Mouse (Mus musculus) spleen, adult 2 months (tissue): ENCODE data around the gene Grap2. TPM values are rescaled to one million over a fixed set of nuclear protein-coding genes. Genes with fewer than 3 reads are reported as not detected.

Source experiments
- DNase-seq, 2 experiments: peaks; one replicate each; pipeline versions ENCODE4 v3.0.0 to v3.0.0-alpha.2; 2012 to 2021; ENCODE audit warnings: low spot score in 2 of 2, low read depth in 1 of 2
- H3K27ac ChIP-seq: fragments of 200-500 bp; 2 replicates; pipeline ENCODE4 v1.5.1; 2012; ENCODE audit warnings: low read length, inconsistent platforms; ENCODE audit not compliant: insufficient read depth
- H3K27me3 ChIP-seq: fragments of 200-500 bp; 2 replicates; pipeline ENCODE4 v1.6.1; 2012; ENCODE audit warnings: mild to moderate bottlenecking, moderate library complexity, low read length, inconsistent platforms; ENCODE audit not compliant: control insufficient read depth, insufficient read depth
- H3K36me3 ChIP-seq: fragments of 200-500 bp; 2 replicates; pipeline ENCODE4 v1.6.1; 2012; ENCODE audit warnings: mild to moderate bottlenecking, low read length, inconsistent platforms; ENCODE audit not compliant: control insufficient read depth, insufficient read depth
- H3K4me1 ChIP-seq: fragments of 200-500 bp; 2 replicates; pipeline ENCODE4 v1.6.1; 2011; ENCODE audit warnings: inconsistent platforms; ENCODE audit not compliant: control insufficient read depth, insufficient read depth, insufficient read length
- H3K4me3 ChIP-seq: fragments of 200-500 bp; 2 replicates; pipeline ENCODE4 v1.5.1; 2011; ENCODE audit warnings: mild to moderate bottlenecking, inconsistent platforms; ENCODE audit not compliant: insufficient read depth, insufficient read length; ENCODE audit errors: extremely low read depth
- CTCF ChIP-seq: fragments of 200-500 bp; IDR thresholded peaks from 2 replicates; pipeline ENCODE4 v1.5.1; 2011; ENCODE audit warnings: mild to moderate bottlenecking, inconsistent platforms; ENCODE audit not compliant: insufficient read depth, insufficient read length, insufficient replicate concordance; ENCODE audit errors: extremely low read depth
- POLR2A ChIP-seq: fragments of 200-500 bp; IDR thresholded peaks from 2 replicates; pipeline ENCODE4 v1.6.1; 2011; ENCODE audit warnings: low read depth, low read length, inconsistent platforms
- WGBS: fragments of 180-500 bp; shearing (Covaris S2); methylation state at CpG from one replicate; pipeline ENCODE4 v1.1.7; 2018; 5-methylcytosine and 5-hydroxymethylcytosine counted together
- polyA plus RNA-seq: library from polyadenylated mRNA; depleted of rRNA; stranded (reverse); fragments of >200 nt; gene quantifications from 2 replicates; pipeline ENCODE4 v1.2.3, GENCODE M21; 2012; rRNA removed

Gene Grap2
- polyA plus RNA-seq, 1 experiment = 54.4 TPM

GRCm38 (mm10) chr15:80685603-80685895 lies 113.2 kb downstream of the Grap2 start:
- Histone ChIP-seq H3K36me3 (no peaks in the 10 kb centered on the region), H3K4me1 (peaks cover 30% of the 10 kb centered on the region; the same call in 1 of the 2 replicates), H3K27ac (no peak overlapping the region), H3K27me3 (no peaks in the 10 kb centered on the region), H3K4me3 (no peak overlapping the region)
- WGBS = 82% methylated on average over 7 of the region's 7 CpGs
- DNase-seq = no peak
- TF ChIP-seq POLR2A (no peak), CTCF (no peak)

- Histone ChIP-seq H3K4me1 (peaks cover 22% of the 10 kb centered on the region; the same call in 1 of the 2 replicates), H3K27ac (no peak overlapping the region), H3K36me3 (no peaks in the 10 kb centered on the region), H3K27me3 (no peaks in the 10 kb centered on the region), H3K4me3 (no peak overlapping the region)
- TF ChIP-seq CTCF = no peak
- TF ChIP-seq POLR2A = no peak
- 83% methylated on average over 7 of the region's 7 CpGs for WGBS
- no peak for DNase-seq
These were observed 116.1 kb downstream of the Grap2 start for GRCm38 (mm10) chr15:80688536-80688935.

- no peak for DNase-seq
- Histone ChIP-seq H3K27ac (no peak overlapping the region), H3K27me3 (no peaks in the 10 kb centered on the region), H3K36me3 (no peaks in the 10 kb centered on the region), H3K4me3 (no peak overlapping the region), H3K4me1 (peaks cover 28% of the 10 kb centered on the region; the same call in 1 of the 2 replicates)
- 92% methylated on average over 3 of the region's 3 CpGs for WGBS
- TF ChIP-seq CTCF = no peak
- TF ChIP-seq POLR2A = no peak
These were observed 121.1 kb downstream of the Grap2 start for GRCm38 (mm10) chr15:80693492-80693891.

GRCm38 (mm10) chr15:80694125-80694910 lies 121.9 kb downstream of the Grap2 start:
- H3K4me3 ChIP-seq = peak overlapping the region; percentile 9; the same call in 1 of the 2 replicates
- no peak for TF ChIP-seq POLR2A
- peak; percentile 79; the same call in 1 of the 2 replicates for TF ChIP-seq CTCF
- DNase-seq = peak; percentile 71
- no peaks in the 10 kb centered on the region for H3K27me3 ChIP-seq
- H3K27ac ChIP-seq = no peak overlapping the region
- peaks cover 28% of the 10 kb centered on the region; the same call in 1 of the 2 replicates for H3K4me1 ChIP-seq
- 24% methylated on average over 11 of the region's 11 CpGs for WGBS
- H3K36me3 ChIP-seq = no peaks in the 10 kb centered on the region

GRCm38 (mm10) chr15:80697564-80697963 lies 125.2 kb downstream of the Grap2 start:
- Histone ChIP-seq H3K27me3 (no peaks in the 10 kb centered on the region), H3K36me3 (no peaks in the 10 kb centered on the region), H3K4me3 (no peak overlapping the region; the same call in 1 of the 2 replicates), H3K4me1 (peaks cover 25% of the 10 kb centered on the region; the same call in 1 of the 2 replicates), H3K27ac (peak overlapping the region; percentile 80)
- WGBS = 12% methylated on average over 5 of the region's 5 CpGs
- TF ChIP-seq CTCF = no peak
- TF ChIP-seq POLR2A = no peak
- peak; percentile 52 to 66 for DNase-seq

GRCm38 (mm10) chr15:80701481-80702257 lies 129.3 kb downstream of the Grap2 start:
- Histone ChIP-seq H3K4me3 (no peak overlapping the region), H3K27ac (no peak overlapping the region), H3K27me3 (no peaks in the 10 kb centered on the region), H3K4me1 (peaks cover 13% of the 10 kb centered on the region; the same call in 1 of the 2 replicates), H3K36me3 (no peaks in the 10 kb centered on the region)
- WGBS = 73% methylated on average over 8 of the region's 8 CpGs
- TF ChIP-seq POLR2A = no peak
- TF ChIP-seq CTCF = no peak
- DNase-seq = no peak

Other genes with a start within 250 kb of the Grap2 start
- 0.05 TPM in 2 replicates for gene Enthd1, start 7.4 kb upstream of the Grap2 start, polyA plus RNA-seq
- 1.1 and 1.3 TPM in 2 replicates for gene Fam83f, start 99.3 kb downstream of the Grap2 start, polyA plus RNA-seq
- 22.3 and 28.2 TPM in 2 replicates for gene Tnrc6b, start 138.7 kb downstream of the Grap2 start, polyA plus RNA-seq